Mouse (Mus musculus) megakaryocyte, adult 5-6 weeks (primary cell): ENCODE measurements around the gene Gng11. TPM values are rescaled to one million over a fixed set of nuclear protein-coding genes. Genes with fewer than 3 reads are reported as not detected.

Source experiments
- ATAC-seq: 2 replicates; pipeline ENCODE4 v1.8.0; 2016; ENCODE audit warnings: mild to moderate bottlenecking, inconsistent platforms; ENCODE audit not compliant: poor library complexity, severe bottlenecking
- total RNA-seq, 2 experiments: library from RNA; stranded (forward) in 1 of 2; stranded (reverse) in 1 of 2; fragments of 153-499, 151-499 nt in 1 of 2; fragments of 221-1000, 200-1000 nt in 1 of 2; gene quantifications; 2 replicates each; pipeline versions ENCODE4 v1.2.3 to v1.2.4; 2015 to 2017

Gene Gng11
- total RNA-seq (2015) (1.3 and 2.5 TPM in 2 replicates), total RNA-seq (2017) (1.5 TPM in 1 of 2 replicates, not detected in the other)

DNA sequence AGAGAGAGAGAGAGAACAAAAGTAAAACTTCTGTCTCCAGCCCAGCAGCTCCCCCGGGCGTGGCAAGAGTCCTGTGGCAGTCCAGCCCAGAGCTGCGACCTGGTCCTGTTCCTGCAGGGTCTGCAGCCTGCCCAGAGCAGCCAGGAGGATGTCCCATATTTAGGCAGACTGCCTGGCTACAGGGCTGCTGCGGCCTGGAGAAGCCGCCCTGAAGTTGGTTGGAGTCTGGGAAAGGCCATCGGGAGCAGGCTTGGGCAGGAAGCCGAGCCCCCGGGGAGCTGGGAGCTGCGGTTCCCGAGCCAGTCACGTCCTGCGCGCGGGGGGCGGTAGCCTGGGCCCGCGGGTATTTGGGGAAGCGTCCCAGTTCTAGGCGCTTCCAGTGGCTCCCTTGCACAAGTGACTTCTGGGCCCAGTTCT, at the start of gene Gng11:
Gng11 (plus strand) TSS at position 15 of the 417 bp plus-strand sequence.
- peak; percentile 75 for ATAC-seq

DNA sequence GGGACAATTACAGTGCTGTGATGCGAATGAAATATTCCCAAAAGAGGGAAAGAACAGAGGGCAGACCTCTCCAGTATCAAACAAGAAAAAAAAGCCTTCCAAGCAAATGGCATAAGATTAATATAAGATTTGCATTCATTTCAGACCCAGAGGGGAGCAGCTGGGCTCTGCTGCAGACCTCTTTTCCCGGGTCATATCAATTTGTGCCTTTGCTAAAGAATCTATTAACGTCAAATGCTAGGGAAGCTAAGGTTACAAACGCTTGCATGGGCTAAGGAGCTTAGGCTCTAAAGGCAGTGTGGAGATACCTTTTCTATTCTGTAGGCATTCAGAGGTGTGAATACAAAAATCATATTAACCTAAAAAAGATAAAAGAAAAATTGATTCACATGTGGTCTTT, 48.7 kb upstream of the Gng11 start:
- no peak for ATAC-seq

DNA sequence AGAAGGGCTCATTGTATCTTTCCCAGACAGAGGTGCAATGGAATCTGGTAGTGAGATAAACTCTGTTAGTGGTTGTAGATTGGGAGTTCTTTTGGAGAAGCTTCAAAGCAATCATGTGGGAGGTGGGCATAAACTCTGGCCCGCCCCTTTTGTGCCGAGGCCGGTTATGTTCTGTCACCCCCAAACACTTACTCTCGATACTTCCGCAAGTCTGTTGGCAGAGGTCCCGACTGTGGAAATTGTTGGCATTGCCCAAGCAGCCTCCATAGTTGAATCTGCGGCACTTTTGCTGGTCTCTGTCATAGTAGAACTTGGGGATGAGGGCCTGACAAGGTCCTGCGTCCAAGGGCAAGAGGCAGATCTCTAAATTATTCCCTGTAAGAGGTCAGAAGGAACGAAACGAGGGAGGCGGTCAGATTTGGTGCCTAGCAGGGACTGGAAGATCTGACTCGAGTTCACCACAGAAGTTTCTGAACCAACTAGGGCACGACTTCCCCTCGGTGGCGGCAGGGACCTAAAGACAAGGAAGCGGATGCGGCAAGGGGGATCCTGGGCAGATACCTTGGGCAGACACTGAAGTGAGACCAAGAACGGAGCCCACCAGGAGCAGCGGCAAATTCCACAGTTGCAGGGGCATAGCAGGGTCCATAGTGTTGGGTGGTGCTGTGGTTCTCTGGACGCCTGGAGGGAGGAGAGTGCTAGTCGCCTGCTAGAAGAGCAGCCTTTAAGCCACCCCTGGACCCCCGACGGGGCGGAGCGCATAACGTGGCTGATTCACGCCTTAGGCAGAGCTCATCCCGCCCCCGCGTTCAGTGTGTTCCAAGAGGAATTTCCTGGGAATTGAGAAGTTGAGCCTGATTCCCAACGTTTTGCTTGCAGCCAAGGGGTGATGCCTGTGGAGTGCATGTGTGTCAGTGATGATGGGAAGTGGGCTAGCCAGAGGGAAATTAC, 35.8 kb upstream of the Gng11 start:
- ATAC-seq: peak; percentile 93

DNA sequence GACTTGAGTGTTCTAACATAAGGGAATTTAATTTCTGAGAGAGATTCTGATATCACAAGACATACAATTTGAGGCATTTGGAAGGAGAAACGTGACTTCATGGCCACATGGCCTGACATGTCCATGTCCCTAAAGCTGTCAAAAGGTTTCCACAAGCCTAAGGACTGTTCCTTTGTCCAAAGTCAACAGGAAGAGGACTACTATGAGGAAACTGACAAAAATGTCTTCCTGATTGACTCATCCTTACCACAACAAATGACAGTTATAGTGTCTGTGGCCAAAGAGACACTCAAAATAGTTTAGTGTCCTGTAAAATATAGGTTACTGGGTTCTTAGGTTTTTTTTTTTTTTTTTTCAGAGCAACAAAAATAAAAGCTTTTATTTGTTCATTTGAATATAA, 30.0 kb upstream of the Gng11 start:
- ATAC-seq: peak; percentile 67

DNA sequence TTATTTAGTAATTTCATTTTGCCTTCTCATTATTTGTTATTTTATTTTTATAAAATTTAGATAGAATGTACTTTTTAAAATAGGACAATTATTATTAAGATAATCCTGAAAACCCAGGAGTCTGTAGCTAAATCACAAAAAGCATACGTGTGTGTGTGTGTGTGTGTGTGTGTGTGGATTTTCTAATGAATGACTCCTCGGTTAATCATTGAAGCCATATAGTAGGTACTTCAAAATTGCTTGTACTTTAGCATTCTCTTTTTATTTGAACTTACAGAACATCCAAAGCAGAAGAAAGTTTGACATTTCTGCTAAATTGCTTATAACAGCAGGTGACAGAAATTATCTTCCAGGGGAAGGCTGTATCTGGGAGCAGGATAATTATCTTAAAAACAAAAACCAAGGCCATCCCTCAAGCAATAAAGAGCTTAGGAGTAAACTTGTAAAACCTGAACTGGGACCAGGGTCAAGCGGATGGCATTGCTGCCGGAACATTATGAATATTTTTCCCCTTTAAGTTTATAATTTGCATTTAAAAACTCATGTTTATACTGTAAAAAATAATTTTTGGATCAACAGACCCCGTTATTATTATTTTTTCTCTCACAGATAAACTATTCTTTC, 20.9 kb upstream of the Gng11 start:
- ATAC-seq: no peak

DNA sequence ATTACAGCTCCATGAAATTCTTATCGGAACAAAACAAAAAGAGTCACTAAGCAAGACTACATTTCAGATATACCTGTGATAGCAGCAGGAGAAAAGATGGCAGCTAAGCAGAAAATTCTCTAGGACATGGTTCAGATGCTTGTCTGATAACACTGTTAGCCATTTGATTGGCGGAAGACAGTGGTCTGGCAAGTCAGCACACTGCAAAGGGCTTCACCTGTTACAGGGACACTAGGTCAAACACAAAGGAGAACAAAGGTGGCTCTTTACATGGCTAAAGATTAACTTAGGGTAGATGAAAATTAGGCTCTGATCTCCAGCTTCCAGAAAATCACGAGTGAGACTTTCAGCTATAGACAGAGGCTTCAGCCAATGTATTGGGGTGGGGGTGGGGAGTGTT, 15.0 kb upstream of the Gng11 start, which contains the start of gene Tfpi2:
Tfpi2 (minus strand) TSS at position 170 of the 400 bp plus-strand sequence.
- no peak for ATAC-seq

DNA sequence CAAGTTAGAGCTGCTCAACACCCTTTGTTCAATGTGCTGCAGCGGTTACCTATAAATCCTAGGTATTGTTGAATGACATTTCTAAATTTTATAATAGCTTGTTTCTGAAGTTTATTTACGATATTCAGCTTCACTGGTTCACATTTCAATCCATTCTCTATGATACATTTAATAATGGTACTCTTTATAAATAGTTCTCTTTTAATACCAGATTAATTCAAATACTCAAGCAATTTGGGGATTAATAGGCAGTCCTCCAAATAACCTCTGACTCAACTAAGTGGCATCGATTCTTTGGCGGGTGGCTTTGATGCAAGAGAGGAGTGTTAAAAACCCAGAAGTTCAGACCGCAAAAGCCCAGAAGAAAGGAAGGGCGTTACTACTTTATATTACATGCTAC, 10.2 kb upstream of the Gng11 start, which contains the start of gene Gngt1:
Gngt1 (plus strand) TSS at position 301 of the 400 bp plus-strand sequence.
- no peak for ATAC-seq

DNA sequence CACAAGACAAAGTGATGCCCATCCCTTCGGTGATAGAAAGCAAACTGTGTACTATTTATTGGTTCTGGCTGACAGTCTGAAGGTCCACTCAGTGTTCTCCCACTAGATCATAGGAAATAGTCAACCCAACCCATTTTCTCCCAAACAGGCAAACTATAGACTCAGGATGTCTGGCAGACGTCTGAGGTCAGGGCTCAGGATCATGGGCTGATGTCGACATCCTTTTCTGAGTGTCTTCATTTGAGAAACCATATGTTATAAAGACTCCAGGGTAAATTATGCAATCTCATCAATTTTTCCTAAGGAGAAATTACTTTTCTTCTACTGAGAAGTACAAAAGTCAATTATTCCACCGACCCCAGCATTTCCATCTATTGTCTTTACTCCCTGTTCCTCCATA, 5.6 kb upstream of the Gng11 start:
- ATAC-seq: no peak

DNA sequence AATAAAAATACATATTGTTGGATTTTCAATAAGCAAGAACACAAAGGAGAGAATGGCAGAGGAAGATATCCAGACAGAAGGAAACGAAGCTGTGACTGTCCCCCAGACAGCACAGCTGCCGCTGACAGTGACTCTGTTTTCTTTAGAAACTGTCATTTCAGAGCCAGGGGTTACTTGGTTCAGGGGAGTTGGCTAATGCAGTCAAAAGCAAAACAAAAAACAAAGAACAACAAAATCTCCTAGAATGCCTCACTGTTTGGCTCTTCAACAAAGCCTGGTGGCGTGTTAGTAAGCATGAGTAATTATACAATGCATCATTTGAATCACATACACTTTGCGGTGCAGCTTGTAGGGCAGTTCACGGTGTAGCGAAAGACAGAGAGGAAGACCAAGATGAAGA, 4.4 kb upstream of the Gng11 start:
- no peak for ATAC-seq

DNA sequence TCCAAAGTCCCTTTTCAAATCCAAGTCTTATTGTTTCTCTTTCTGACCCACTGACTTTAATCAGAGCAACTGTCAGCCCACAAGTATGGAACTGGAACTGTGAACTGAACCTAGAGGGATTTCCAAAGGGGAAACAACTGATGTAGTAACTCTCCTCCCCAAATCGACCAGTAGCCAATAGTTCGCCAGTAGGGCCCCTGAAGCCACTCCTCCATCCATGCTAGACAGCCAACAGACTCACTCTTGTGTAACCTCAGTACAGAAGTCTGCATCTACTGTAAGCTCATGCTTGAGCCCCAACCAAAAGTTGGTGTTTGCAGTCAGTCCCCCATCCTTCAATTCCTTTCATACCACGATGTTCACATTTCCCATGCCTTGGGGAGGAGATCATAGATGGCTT, 3.0 kb upstream of the Gng11 start:
- ATAC-seq: peak; percentile 81

DNA sequence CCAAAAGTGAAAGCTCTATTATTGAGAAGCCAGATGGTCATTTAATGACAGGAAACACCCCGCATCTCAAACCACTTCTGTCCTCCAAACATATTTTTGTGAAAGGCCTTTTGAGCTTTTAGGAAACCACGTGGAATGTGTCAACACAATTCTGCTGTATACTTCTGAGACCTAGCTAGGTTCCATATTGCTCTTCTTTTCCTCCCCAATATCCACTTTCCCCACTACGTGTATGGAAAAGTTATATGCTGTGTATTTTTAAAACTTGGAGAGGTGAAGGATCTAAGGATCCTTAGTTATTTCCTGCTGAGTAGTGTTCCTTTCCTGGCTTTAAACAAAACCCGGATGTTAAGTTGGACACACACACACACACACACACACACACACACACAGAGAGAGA, 259 bp upstream of the Gng11 start:
- ATAC-seq: 0 out of 2 replicates have a peak, but pooled peaks have one; percentile 4

DNA sequence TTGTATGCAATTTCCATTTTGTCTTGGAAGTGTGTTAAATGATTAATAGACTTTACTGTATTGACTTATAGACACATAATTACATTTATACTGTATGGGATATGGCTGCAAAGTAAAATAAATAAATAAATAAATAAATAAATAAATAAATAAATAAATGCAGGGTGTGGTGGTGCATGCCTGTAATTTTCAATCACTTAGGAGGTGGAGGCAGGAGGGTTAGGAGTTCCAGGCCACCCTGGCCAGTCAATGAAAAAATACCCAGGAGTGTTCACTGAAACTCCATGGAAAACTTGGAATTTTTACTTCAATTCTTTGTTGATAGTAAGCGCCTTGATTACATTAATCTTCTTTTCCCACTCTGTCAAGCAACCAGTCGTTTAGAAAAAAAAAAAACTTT, 1.1 kb downstream of the Gng11 start:
- no peak for ATAC-seq

DNA sequence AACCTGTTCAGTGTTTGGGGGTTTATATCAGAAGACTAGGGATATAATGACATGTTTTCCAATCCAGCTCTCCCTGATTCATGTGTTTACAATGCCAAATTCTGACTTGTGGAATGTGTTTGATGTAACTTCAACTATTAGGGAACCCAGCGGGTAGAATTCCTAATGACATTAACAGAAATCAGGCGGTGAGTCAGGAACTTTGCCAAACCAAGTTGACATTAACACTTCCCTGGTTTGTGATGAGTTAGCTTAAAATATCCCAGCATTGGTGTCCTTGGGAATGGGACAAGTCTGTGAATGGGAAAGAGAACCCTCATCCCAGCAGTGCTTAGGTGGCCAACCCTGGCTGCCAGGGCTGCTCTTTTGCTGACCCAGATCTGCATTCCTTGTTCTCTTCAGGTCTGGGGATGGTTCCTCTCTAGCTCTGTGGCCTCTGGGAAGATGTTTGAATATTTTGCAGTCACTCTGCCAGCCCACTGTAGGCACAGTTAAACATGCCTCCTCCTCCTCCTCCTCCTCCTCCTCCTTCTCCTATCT, 4.9 kb downstream of the Gng11 start:
- ATAC-seq: no peak

DNA sequence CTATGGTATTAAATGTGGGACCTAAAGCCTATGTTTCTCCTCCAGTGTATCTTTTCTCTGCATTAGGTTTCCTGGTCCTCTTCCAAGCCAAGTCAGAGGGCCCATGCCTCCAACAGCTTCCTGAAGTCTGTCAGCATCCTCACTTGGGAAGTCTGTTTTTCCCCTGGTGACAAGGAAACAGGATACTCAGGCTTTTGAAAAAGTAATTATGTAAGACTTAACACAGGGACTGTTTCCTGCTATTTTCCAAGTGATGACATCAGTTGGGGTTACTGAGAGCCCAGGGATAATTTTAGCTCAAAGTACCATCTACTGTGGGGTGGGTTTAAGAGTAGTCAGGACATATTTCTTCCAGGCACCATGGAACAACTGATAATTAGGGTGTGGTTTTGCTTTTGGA, 5.8 kb downstream of the Gng11 start:
- no peak for ATAC-seq

DNA sequence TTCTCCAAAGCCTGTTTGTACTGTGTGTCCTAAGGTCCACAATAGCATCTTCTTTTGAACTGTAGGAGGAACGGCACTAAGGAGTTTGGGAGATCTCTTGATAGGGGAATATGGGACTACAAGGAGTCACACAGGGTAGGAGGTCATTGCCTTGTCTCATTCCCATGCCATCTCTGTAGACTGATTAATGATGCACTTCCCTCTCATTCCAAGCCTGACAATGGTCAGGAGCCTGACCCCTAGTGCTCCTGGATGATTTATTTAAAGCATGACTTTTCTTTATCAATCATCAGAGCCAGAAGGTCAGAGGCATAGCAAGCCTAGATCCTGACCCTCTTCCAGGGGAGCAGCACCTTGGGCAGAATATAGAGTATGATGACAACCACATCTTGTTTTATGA, 18.9 kb downstream of the Gng11 start:
- no peak for ATAC-seq

DNA sequence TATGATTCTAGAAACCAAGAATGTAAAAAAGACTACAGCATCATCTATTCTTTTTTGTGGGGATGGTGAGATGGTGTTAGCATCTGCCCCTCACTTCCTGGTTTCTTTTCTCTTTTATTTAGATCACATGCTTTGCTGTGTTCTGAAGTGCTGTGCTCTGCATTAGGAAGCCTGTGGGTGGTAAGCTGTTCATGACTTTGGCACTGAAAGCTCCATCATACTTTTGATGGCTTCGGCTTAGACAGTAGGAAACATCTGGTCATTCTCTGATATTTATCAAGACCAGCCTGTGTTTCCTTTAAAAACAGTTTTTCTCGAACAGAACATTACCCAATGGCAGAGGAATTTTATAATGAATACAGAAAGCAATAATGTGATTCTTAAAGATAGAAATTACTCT, 22.7 kb downstream of the Gng11 start:
- ATAC-seq: no peak

DNA sequence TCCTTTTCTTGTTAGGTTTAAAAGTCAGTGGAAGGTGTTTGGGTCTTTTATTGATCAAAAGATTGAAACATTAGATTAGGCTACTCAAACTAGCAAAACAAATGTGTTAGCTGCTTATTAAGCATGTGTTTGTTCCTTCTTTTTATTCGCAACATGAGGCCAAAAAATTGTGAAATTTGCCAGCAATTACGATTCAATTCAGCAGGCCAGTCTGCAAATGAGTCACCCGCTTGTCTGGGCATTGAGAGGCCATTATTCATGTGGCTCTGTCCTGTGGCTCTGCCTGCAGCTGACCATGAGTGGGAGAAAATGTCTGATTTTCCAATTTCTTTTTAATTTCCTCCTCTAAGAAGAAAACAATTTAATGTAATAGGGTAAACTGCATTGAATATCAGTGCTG, 27.3 kb downstream of the Gng11 start:
- ATAC-seq: no peak

DNA sequence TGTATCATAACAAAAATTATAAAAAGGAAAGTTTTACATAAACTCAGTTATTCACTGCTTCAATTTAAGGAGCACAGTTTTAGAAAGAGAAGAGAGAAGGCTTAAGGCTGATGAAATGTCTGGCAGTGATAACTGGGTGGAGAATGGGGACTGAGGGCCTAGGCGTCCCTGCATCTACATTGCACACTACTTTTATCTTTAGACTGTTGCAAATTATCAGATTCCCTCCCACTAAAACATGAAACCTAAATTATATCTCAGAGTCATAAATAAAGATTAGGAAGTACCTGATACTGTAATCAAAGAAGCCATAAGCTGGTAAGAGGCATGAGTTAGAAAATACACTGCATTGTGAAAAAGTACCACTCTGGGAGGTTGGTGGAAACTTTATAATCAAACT, 38.1 kb downstream of the Gng11 start:
- ATAC-seq: no peak

DNA sequence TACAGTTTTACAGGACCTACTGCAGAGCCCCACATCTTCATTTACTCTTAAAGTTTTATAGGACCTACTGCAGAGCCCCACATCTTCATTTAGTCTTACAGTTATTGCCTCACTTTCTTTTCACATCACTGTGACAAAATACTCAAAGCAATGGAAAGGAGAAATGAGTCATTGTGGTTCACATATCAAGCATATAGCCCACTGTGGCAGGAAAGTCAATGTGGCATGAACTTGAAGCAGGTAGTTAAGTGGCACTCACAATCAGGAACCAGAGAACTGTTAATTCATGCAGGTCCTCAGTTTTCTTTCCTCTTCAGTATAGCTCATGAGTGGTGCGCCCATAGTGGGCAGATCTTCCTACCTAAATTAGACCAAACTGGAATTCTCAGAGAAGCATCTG, 43.5 kb downstream of the Gng11 start:
- ATAC-seq: no peak

DNA sequence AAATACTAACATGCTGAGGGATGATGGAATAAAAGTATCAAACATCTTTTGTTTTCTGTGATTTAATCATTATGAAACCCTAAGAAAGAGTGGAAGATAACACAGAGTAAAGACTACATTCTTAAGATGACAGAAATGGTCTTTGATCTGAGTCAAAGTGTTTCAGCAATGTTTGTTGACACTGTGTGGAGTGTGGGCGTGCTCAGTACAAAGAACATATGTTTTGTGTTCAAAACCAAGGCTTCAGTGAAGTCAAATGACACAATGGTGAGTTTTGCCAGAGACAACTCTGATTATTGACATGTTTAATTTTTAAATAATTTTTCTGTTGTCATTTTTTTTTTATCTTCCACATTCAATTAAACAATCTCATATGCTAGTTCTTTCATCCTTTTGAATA, 49.1 kb downstream of the Gng11 start:
- ATAC-seq: no peak

DNA sequence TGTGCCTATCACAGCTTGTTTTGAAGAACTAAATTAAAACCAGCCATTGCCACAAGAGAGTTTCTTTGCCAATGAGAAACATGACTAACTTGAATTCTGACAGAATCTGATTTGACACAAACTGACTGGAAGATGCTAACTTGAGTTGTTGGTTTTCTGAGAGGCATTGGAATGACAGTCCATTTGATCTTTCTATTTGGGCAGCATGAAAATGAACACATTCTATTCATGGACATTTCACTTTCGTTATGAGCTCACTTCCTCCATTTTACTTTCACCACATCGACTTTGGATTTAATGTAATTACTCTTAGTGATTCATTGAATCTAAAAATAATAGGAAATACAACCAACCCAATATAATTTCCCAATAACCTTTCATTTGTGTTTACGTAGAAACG, 50.7 kb downstream of the Gng11 start:
- ATAC-seq: no peak
